Mouse (Mus musculus) intestine, postnatal 0 days (tissue): Measurements from ENCODE around the gene Tsr1. TPM values are rescaled to one million over a fixed set of nuclear protein-coding genes. Genes with fewer than 3 reads are reported as not detected.

Experiments
- ATAC-seq: fragments of 200-750 bp; cut with Nextera tagmentation; 2 replicates; pipeline ENCODE4 v1.8.0; 2017; ENCODE audit warnings: mild to moderate bottlenecking, moderate TSS enrichment, moderate library complexity
- H3K27ac ChIP-seq: fragments of 300-500 bp; sonication (generic); 2 replicates; pipeline ENCODE4 v1.5.1; 2014; ENCODE audit warnings: mild to moderate bottlenecking, low read depth, low read length, moderate library complexity
- H3K27me3 ChIP-seq: fragments of 300-500 bp; sonication (generic); replicated peaks from 2 replicates; pipeline ENCODE4 v1.6.1; 2014; ENCODE audit warnings: low read length, mixed read lengths; ENCODE audit not compliant: control insufficient read depth, insufficient read depth
- H3K36me3 ChIP-seq: fragments of 300-500 bp; sonication (generic); 2 replicates; pipeline ENCODE4 v1.6.1; 2014; ENCODE audit warnings: mild to moderate bottlenecking, moderate library complexity; ENCODE audit not compliant: control insufficient read depth, insufficient read depth
- H3K4me1 ChIP-seq: fragments of 300-500 bp; sonication (generic); replicated peaks from 2 replicates; pipeline ENCODE4 v1.6.1; 2014; ENCODE audit warnings: antibody characterized with exemption, low read length, mixed read lengths; ENCODE audit not compliant: control insufficient read depth, insufficient read depth
- H3K4me2 ChIP-seq: fragments of 300-500 bp; sonication (generic); replicated peaks from 2 replicates; pipeline ENCODE4 v1.6.1; 2014; ENCODE audit warnings: low read depth, mild to moderate bottlenecking, moderate library complexity
- H3K4me3 ChIP-seq: fragments of 300-500 bp; sonication (generic); 2 replicates; pipeline ENCODE4 v1.5.1; 2014; ENCODE audit warnings: low read depth, low read length
- H3K9ac ChIP-seq: fragments of 300-500 bp; sonication (generic); 2 replicates; pipeline ENCODE4 v1.6.1; 2014; ENCODE audit warnings: mild to moderate bottlenecking, low read depth, low read length
- H3K9me3 ChIP-seq: fragments of 300-500 bp; sonication (generic); 2 replicates; pipeline ENCODE4 v1.6.1; 2016; ENCODE audit warnings: mixed run types; ENCODE audit not compliant: control insufficient read depth
- CTCF ChIP-seq: sonication (generic); IDR thresholded peaks from 2 replicates; pipeline ENCODE4 v1.5.1; 2016; ENCODE audit warnings: low read depth, mild to moderate bottlenecking, control low read depth, antibody characterized with exemption, moderate library complexity
- WGBS: fragments of 180-500 bp; shearing (Covaris S2); extraction: QIAGEN DNeasy Blood & Tissue Kit; methylation state at CpG from one replicate; pipeline ENCODE4 v1.1.7; 2014; 5-methylcytosine and 5-hydroxymethylcytosine counted together
- polyA plus RNA-seq: library from polyadenylated mRNA; unstranded; fragments of >200 nt; fragmentation: Nextera tagmentation; extraction: Ambion mirVana; gene quantifications from 2 replicates; pipeline ENCODE4 v1.2.1, GENCODE M21; 2015

Gene Tsr1
- polyA plus RNA-seq, 1 experiment from 2014 or later, result 16.8 TPM

DNA sequence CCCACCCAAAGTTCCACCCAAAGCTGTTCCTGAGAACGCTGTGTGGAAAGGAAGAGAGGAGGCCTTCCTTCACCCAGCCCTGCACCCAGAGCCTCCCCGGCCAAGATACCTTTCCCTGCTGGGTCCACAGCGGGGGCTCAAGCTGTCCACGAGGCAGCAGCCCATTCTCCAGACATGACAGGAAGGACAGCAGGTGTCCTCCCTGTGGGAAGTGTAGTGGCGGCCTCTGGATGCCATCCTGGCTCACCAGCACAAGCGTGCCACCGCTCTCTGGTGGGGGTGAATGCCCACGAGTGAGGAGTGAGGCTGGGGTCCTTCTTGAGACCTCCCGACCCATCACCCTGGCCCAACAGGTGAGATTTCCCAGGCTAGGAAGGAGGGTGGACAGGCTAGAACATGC, 32.6 kb upstream of the Tsr1 start:
- no peak for TF ChIP-seq CTCF

DNA sequence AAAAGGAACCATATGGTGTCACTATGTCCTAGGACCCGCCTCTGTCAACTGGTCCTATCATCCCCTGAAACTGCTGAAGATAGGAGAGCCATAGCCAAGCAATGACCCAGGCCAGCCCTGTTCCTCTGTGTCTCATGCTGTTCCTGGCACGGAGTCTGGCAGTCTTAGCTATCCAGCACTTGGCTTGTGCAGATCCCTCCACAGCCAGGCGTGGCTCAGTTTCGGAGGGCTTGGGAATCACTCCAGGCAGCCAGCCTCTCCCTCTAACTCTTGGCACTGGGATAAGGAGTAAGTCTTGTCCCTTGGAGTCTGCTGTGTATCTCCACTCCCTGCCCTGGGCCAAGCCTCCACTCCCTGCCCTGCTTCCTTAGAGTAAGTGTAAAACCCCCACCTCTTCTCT, 31.2 kb upstream of the Tsr1 start:
- no peaks in the 10 kb centered on the region for H3K4me1 ChIP-seq
- no peaks in the 10 kb centered on the region for H3K9me3 ChIP-seq
- ATAC-seq, result no peak
- H3K36me3 ChIP-seq, result peaks cover 8% of the 10 kb centered on the region
- H3K27ac ChIP-seq, result no peak overlapping the region
- H3K4me3 ChIP-seq, result no peak overlapping the region
- no peak overlapping the region for H3K4me2 ChIP-seq
- no peaks in the 10 kb centered on the region for H3K27me3 ChIP-seq
- no peak overlapping the region for H3K9ac ChIP-seq
- WGBS, result 79% methylated on average over 4 of the region's 4 CpGs
- no peak for TF ChIP-seq CTCF

More for the DNA sequence above, 32.6 kb upstream of the Tsr1 start:
- 87% methylated on average over 9 of the region's 9 CpGs for WGBS
- Histone ChIP-seq H3K9me3 (no peaks in the 10 kb centered on the region), H3K4me2 (no peak overlapping the region), H3K36me3 (peaks cover 8% of the 10 kb centered on the region), H3K4me1 (no peaks in the 10 kb centered on the region), H3K27ac (no peak overlapping the region), H3K27me3 (no peaks in the 10 kb centered on the region), H3K4me3 (no peak overlapping the region), H3K9ac (no peak overlapping the region)
- no peak for ATAC-seq

DNA sequence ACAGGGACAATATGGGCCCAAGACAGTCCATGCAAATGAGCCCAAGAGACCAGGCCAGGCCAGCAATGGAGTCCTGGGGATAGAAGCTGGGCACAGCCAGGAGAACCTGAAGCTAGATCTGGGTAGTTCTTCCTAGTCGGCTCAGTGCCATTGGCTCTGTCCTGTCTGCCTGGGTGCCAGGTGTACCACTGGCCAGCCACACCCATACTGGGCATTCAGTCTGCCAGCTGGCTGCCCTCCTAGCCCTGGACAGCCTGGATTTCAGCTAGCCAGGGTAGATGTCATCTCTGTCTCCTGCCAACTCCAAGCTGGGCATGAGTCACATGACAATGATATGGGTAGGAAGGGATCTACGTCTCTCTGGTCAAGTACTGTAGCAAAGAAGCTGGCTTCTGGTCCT, 30.7 kb upstream of the Tsr1 start:
- H3K4me1 ChIP-seq, result no peaks in the 10 kb centered on the region
- no peak overlapping the region for H3K9ac ChIP-seq
- H3K36me3 ChIP-seq, result peaks cover 8% of the 10 kb centered on the region
- no peak overlapping the region for H3K27ac ChIP-seq
- 87% methylated on average over 2 of the region's 2 CpGs for WGBS
- no peak overlapping the region for H3K4me3 ChIP-seq
- no peak for ATAC-seq
- no peak for TF ChIP-seq CTCF
- H3K4me2 ChIP-seq, result no peak overlapping the region
- H3K27me3 ChIP-seq, result no peaks in the 10 kb centered on the region
- H3K9me3 ChIP-seq, result no peaks in the 10 kb centered on the region

DNA sequence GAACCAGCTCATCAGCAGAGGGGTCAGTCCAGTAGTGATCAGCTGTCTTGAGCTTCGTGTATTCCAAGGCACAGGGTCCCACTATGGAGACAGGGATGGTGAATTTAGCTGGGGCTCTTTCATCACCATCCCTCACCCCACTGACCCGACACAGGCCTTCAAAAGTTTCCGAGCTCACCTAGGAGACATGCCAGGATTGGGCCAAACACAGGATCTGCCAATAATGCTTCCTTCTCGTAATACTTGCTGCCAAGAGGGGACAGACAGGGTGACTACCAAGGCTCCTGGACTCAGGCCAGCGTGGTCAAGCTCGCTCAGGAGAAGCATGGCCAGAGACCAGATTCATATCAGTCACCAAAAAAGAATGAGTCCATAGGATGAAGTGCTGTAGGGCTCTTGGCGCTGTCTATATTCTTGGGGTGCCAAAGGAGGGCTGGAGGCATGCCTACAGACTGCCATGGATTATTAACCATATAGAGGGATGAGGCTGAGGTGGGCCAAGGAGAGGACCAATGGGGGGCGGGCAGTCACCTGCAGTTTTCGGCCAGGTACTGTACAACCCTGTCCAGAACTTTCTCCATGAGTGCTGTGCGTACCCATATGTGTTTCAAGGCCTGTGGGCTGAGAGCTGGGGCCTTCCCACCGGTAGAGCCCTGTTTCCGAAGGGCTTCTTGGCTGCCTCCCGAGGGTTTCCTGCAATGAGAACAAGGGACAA, 29.7 kb upstream of the Tsr1 start:
- no peak for TF ChIP-seq CTCF
- H3K4me1 ChIP-seq, result no peaks in the 10 kb centered on the region
- H3K9me3 ChIP-seq, result no peaks in the 10 kb centered on the region
- no peak overlapping the region for H3K9ac ChIP-seq
- 90% methylated on average over 13 of the region's 13 CpGs for WGBS
- H3K4me2 ChIP-seq, result no peak overlapping the region
- H3K27ac ChIP-seq, result no peak overlapping the region
- peaks cover 8% of the 10 kb centered on the region; the same call in 1 of the 2 replicates for H3K36me3 ChIP-seq
- H3K27me3 ChIP-seq, result no peaks in the 10 kb centered on the region
- no peak for ATAC-seq
- no peak overlapping the region for H3K4me3 ChIP-seq

DNA sequence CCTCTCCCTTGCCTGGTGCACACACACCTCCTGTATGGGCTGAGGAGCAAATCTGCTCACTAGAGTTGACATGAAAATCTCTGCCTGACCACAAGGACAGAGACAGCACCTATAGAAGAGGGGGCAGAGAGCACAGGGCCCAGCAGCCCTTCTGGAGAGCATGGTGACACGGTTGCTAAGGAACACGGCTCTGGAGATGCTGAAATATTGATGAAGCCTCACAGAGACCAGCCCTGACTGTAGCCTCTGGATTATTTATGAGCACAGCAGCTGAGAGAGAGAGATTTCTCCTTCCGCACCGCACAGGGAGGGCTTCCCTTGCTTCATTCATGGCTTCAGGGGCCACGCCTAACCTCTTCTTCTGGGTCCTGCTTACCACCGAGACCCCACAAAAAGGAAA, 28.3 kb upstream of the Tsr1 start:
- TF ChIP-seq CTCF, result no peak
- Histone ChIP-seq H3K4me2 (no peak overlapping the region), H3K4me1 (no peaks in the 10 kb centered on the region), H3K27ac (no peak overlapping the region), H3K4me3 (no peak overlapping the region), H3K27me3 (no peaks in the 10 kb centered on the region), H3K9ac (no peak overlapping the region), H3K36me3 (peaks cover 8% of the 10 kb centered on the region; the same call in 1 of the 2 replicates), H3K9me3 (no peaks in the 10 kb centered on the region)
- 80% methylated on average over 6 of the region's 6 CpGs for WGBS
- no peak for ATAC-seq

DNA sequence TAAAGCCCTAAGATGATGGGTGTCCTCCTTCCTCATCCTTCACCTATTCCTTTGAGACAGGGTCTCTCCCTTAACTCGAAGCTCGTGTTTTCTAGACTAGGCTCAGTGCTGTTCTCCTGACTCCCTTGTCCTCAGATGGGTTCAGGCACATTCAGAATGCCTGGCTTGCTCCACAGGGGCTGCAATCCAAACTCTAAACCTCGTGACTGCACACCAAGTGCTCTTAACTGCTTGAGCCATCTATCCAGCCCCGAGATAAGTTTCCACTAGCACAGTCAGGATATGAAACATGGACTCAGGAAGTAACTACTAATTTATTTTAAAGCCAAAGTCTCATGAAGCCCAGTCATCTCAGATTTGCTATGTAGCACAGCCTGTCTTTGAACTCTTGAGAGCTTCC, 27.3 kb upstream of the Tsr1 start:
- Histone ChIP-seq H3K27ac (no peak overlapping the region), H3K9me3 (no peaks in the 10 kb centered on the region), H3K36me3 (no peaks in the 10 kb centered on the region), H3K9ac (no peak overlapping the region), H3K4me1 (no peaks in the 10 kb centered on the region), H3K27me3 (no peaks in the 10 kb centered on the region), H3K4me3 (no peak overlapping the region), H3K4me2 (no peak overlapping the region)
- 67% methylated on average over 4 of the region's 4 CpGs for WGBS
- ATAC-seq, result no peak
- TF ChIP-seq CTCF, result no peak
